Mouse (Mus musculus) limb, embryonic 10.5 days (tissue): ENCODE results near the gene Lnpep. TPM values are rescaled to one million over a fixed set of nuclear protein-coding genes. Genes with fewer than 3 reads are reported as not detected.

ENCODE experiments used
- DNase-seq: peaks from one replicate; pipeline ENCODE4 v3.0.0-alpha.2; 2017; ENCODE audit warnings: low spot score
- H3K27ac ChIP-seq: fragments of 300-500 bp; sonication (generic); 2 replicates; pipeline ENCODE4 v1.5.1; 2016; ENCODE audit warnings: mild to moderate bottlenecking
- H3K27me3 ChIP-seq: fragments of 300-500 bp; sonication (generic); 2 replicates; pipeline ENCODE4 v1.6.1; 2016; ENCODE audit warnings: low read depth, mild to moderate bottlenecking; ENCODE audit not compliant: poor library complexity, severe bottlenecking
- H3K36me3 ChIP-seq: fragments of 300-500 bp; sonication (generic); 2 replicates; pipeline ENCODE4 v1.6.1; 2016; ENCODE audit warnings: mild to moderate bottlenecking, moderate library complexity
- H3K4me1 ChIP-seq: fragments of 300-500 bp; sonication (generic); 2 replicates; pipeline ENCODE4 v1.6.1; 2016
- H3K4me3 ChIP-seq: fragments of 300-500 bp; sonication (generic); 2 replicates; pipeline ENCODE4 v1.5.1; 2016; ENCODE audit warnings: mild to moderate bottlenecking, moderate library complexity
- H3K9me3 ChIP-seq: fragments of 300-500 bp; sonication (generic); replicated peaks from 2 replicates; pipeline ENCODE4 v1.6.1; 2016; ENCODE audit warnings: mild to moderate bottlenecking
- WGBS: fragments of 180-500 bp; shearing (Covaris S2); methylation state at CpG from one replicate; pipeline ENCODE4 v1.1.7; 2016; 5-methylcytosine and 5-hydroxymethylcytosine counted together
- polyA plus RNA-seq: library from polyadenylated mRNA; unstranded; fragments of >200 nt; fragmentation: Nextera tagmentation; extraction: Ambion mirVana; gene quantifications from 2 replicates; pipeline ENCODE4 v1.2.1, GENCODE M21; 2016

Lnpep gene
- polyA plus RNA-seq, 1 experiment from 2014 or later = 10.1 TPM

- Histone ChIP-seq H3K27me3 (no peaks in the 10 kb centered on the region), H3K27ac (peak overlapping the region; percentile 93), H3K4me1 (peaks cover 27% of the 10 kb centered on the region), H3K4me3 (peak overlapping the region; percentile 73), H3K9me3 (no peaks in the 10 kb centered on the region), H3K36me3 (no peaks in the 10 kb centered on the region)
- peak; percentile 92 for DNase-seq
- WGBS = under 1% methylated on average over 51 of the region's 51 CpGs
These were observed 361 bp downstream of the Lnpep start for GRCm38 (mm10) chr17:17624421-17624956.

- DNase-seq = no peak
- Histone ChIP-seq H3K4me1 (peaks cover 27% of the 10 kb centered on the region), H3K36me3 (no peaks in the 10 kb centered on the region), H3K4me3 (peak overlapping the region; percentile 73), H3K9me3 (no peaks in the 10 kb centered on the region), H3K27ac (peak overlapping the region; percentile 93), H3K27me3 (no peaks in the 10 kb centered on the region)
- under 1% methylated on average over 42 of the region's 42 CpGs for WGBS
These were observed 895 bp downstream of the Lnpep start for GRCm38 (mm10) chr17:17623890-17624420.

GRCm38 (mm10) chr17:17623221-17623889, 1.5 kb downstream of the Lnpep start:
- no peak for DNase-seq
- no peaks in the 10 kb centered on the region for H3K36me3 ChIP-seq
- peak overlapping the region; percentile 93 for H3K27ac ChIP-seq
- WGBS = 6% methylated on average over 7 of the region's 7 CpGs
- H3K27me3 ChIP-seq = no peaks in the 10 kb centered on the region
- no peaks in the 10 kb centered on the region for H3K9me3 ChIP-seq
- peak overlapping the region; percentile 73 for H3K4me3 ChIP-seq
- H3K4me1 ChIP-seq = peaks cover 27% of the 10 kb centered on the region

- DNase-seq = no peak
- 96% methylated on average over 1 of the region's 1 CpGs for WGBS
- no peaks in the 10 kb centered on the region for H3K9me3 ChIP-seq
- peaks cover 30% of the 10 kb centered on the region for H3K4me1 ChIP-seq
- H3K27me3 ChIP-seq = no peaks in the 10 kb centered on the region
- no peaks in the 10 kb centered on the region for H3K36me3 ChIP-seq
- peak overlapping the region; percentile 73 for H3K4me3 ChIP-seq
- no peak overlapping the region for H3K27ac ChIP-seq
These were observed 2.3 kb downstream of the Lnpep start for GRCm38 (mm10) chr17:17622576-17622975.

GRCm38 (mm10) chr17:17621586-17621985, 3.3 kb downstream of the Lnpep start:
- Histone ChIP-seq H3K27ac (no peak overlapping the region), H3K4me3 (no peak overlapping the region), H3K27me3 (no peaks in the 10 kb centered on the region), H3K9me3 (no peaks in the 10 kb centered on the region), H3K4me1 (peaks cover 30% of the 10 kb centered on the region), H3K36me3 (no peaks in the 10 kb centered on the region)
- DNase-seq = no peak
- 76% methylated on average over 3 of the region's 3 CpGs for WGBS

GRCm38 (mm10) chr17:17618463-17618862, 6.4 kb downstream of the Lnpep start:
- DNase-seq = no peak
- Histone ChIP-seq H3K9me3 (no peaks in the 10 kb centered on the region), H3K27me3 (no peaks in the 10 kb centered on the region), H3K4me3 (no peak overlapping the region), H3K36me3 (no peaks in the 10 kb centered on the region), H3K27ac (no peak overlapping the region), H3K4me1 (peaks cover 21% of the 10 kb centered on the region)
- 84% methylated on average over 1 of the region's 1 CpGs for WGBS

- H3K4me1 ChIP-seq = peaks cover 14% of the 10 kb centered on the region
- H3K36me3 ChIP-seq = peaks cover 5% of the 10 kb centered on the region; the same call in 1 of the 2 replicates
- H3K9me3 ChIP-seq = no peaks in the 10 kb centered on the region
- H3K4me3 ChIP-seq = no peak overlapping the region
- 93% methylated on average over 4 of the region's 4 CpGs for WGBS
- DNase-seq = no peak
- H3K27ac ChIP-seq = no peak overlapping the region
- H3K27me3 ChIP-seq = no peaks in the 10 kb centered on the region
These were observed 7.2 kb downstream of the Lnpep start for GRCm38 (mm10) chr17:17617440-17618204.

GRCm38 (mm10) chr17:17612336-17612735, 12.5 kb downstream of the Lnpep start:
- Histone ChIP-seq H3K36me3 (peaks cover 10% of the 10 kb centered on the region), H3K27me3 (no peaks in the 10 kb centered on the region), H3K4me1 (peaks cover 3% of the 10 kb centered on the region; the same call in 1 of the 2 replicates), H3K27ac (no peak overlapping the region), H3K4me3 (no peak overlapping the region), H3K9me3 (no peaks in the 10 kb centered on the region)
- DNase-seq = no peak
- 74% methylated on average over 2 of the region's 2 CpGs for WGBS

GRCm38 (mm10) chr17:17609523-17609922, 15.3 kb downstream of the Lnpep start:
- Histone ChIP-seq H3K27ac (no peak overlapping the region), H3K36me3 (peaks cover 10% of the 10 kb centered on the region)
- WGBS = 86% methylated on average over 3 of the region's 3 CpGs

GRCm38 (mm10) chr17:17608416-17608988, 16.3 kb downstream of the Lnpep start:
- Histone ChIP-seq H3K27me3 (no peaks in the 10 kb centered on the region), H3K4me3 (no peak overlapping the region), H3K27ac (no peak overlapping the region), H3K9me3 (no peaks in the 10 kb centered on the region), H3K4me1 (peaks cover 3% of the 10 kb centered on the region; the same call in 1 of the 2 replicates), H3K36me3 (peaks cover 10% of the 10 kb centered on the region)
- no peak for DNase-seq
- WGBS = 86% methylated on average over 5 of the region's 5 CpGs

More at GRCm38 (mm10) chr17:17609523-17609922, 15.3 kb downstream of the Lnpep start:
- Histone ChIP-seq H3K4me3 (no peak overlapping the region), H3K4me1 (peaks cover 3% of the 10 kb centered on the region; the same call in 1 of the 2 replicates), H3K9me3 (no peaks in the 10 kb centered on the region), H3K27me3 (no peaks in the 10 kb centered on the region)
- no peak for DNase-seq

GRCm38 (mm10) chr17:17604554-17604953, 20.3 kb downstream of the Lnpep start:
- no peak for DNase-seq
- Histone ChIP-seq H3K4me3 (no peak overlapping the region), H3K4me1 (peaks cover 3% of the 10 kb centered on the region; the same call in 1 of the 2 replicates), H3K9me3 (no peaks in the 10 kb centered on the region), H3K36me3 (no peaks in the 10 kb centered on the region), H3K27me3 (no peaks in the 10 kb centered on the region), H3K27ac (no peak overlapping the region)
- WGBS = 84% methylated on average over 2 of the region's 2 CpGs

- no peaks in the 10 kb centered on the region for H3K27me3 ChIP-seq
- WGBS = 88% methylated on average over 3 of the region's 3 CpGs
- no peaks in the 10 kb centered on the region for H3K9me3 ChIP-seq
- no peaks in the 10 kb centered on the region for H3K36me3 ChIP-seq
- H3K4me3 ChIP-seq = no peak overlapping the region
- no peak overlapping the region for H3K27ac ChIP-seq
- no peak for DNase-seq
- H3K4me1 ChIP-seq = peaks cover 3% of the 10 kb centered on the region; the same call in 1 of the 2 replicates
These were observed 21.2 kb downstream of the Lnpep start for GRCm38 (mm10) chr17:17603609-17604008.
